Mouse (Mus musculus) fibroblast of lung, adult 2 months (primary cell): ENCODE measurements at regions not wholly inside any gene's neighbourhood (a gene's known extent, or its start where the extent isn't known, plus 50 kb on each side); places are given as distances from the start of the nearest gene placed in this dataset.

ENCODE experiments used
- DNase-seq: peaks from one replicate; pipeline ENCODE4 v3.0.0-alpha.2; 2011; ENCODE audit warnings: low read depth

- DNase-seq: no peak
These were observed 212.6 kb downstream of the Pik3r1 start for GRCm38 (mm10) chr13:101555371-101555874.

GRCm38 (mm10) chr13:101553131-101553549 is 214.9 kb downstream of the Pik3r1 start:
- no peak for DNase-seq

GRCm38 (mm10) chr13:101552451-101552850 is 215.6 kb downstream of the Pik3r1 start:
- DNase-seq: no peak

GRCm38 (mm10) chr13:101551068-101551467 is 216.9 kb downstream of the Pik3r1 start:
- no peak for DNase-seq

- no peak for DNase-seq
These were observed 217.5 kb downstream of the Pik3r1 start for GRCm38 (mm10) chr13:101550526-101550925.

GRCm38 (mm10) chr13:101547887-101548286 is 220.1 kb downstream of the Pik3r1 start:
- DNase-seq: no peak

- no peak for DNase-seq
These were observed 220.7 kb downstream of the Pik3r1 start for GRCm38 (mm10) chr13:101547365-101547764.

GRCm38 (mm10) chr13:101545344-101546181 is 222.5 kb downstream of the Pik3r1 start:
- DNase-seq: no peak

- DNase-seq: peak; percentile 70
These were observed 227.4 kb downstream of the Pik3r1 start for GRCm38 (mm10) chr13:101540391-101541191.

GRCm38 (mm10) chr13:101538110-101538509 is 229.9 kb downstream of the Pik3r1 start:
- DNase-seq: no peak

- DNase-seq: no peak
These were observed 232.0 kb downstream of the Pik3r1 start for GRCm38 (mm10) chr13:101536019-101536418.

GRCm38 (mm10) chr13:101535331-101535866 is 232.6 kb downstream of the Pik3r1 start:
- DNase-seq: no peak

- DNase-seq: no peak
These were observed 233.5 kb downstream of the Pik3r1 start for GRCm38 (mm10) chr13:101534490-101534889.

GRCm38 (mm10) chr13:101532913-101533312 is 235.1 kb downstream of the Pik3r1 start:
- DNase-seq: no peak

- DNase-seq: no peak
These were observed 240.3 kb downstream of the Pik3r1 start for GRCm38 (mm10) chr13:101527691-101528090.

- no peak for DNase-seq
These were observed 243.2 kb downstream of the Pik3r1 start for GRCm38 (mm10) chr13:101524781-101525180.

- peak; percentile 83 for DNase-seq
These were observed 243.8 kb downstream of the Pik3r1 start for GRCm38 (mm10) chr13:101524223-101524622.

- no peak for DNase-seq
These were observed 244.5 kb downstream of the Pik3r1 start for GRCm38 (mm10) chr13:101523492-101523891.

- no peak for DNase-seq
These were observed 245.4 kb downstream of the Pik3r1 start for GRCm38 (mm10) chr13:101522597-101522996.

- no peak for DNase-seq
These were observed 254.7 kb downstream of the Pik3r1 start for GRCm38 (mm10) chr13:101513354-101513753.

GRCm38 (mm10) chr13:101509946-101510345 is 258.1 kb downstream of the Pik3r1 start:
- no peak for DNase-seq

- DNase-seq: no peak
These were observed 259.7 kb downstream of the Pik3r1 start for GRCm38 (mm10) chr13:101508331-101508730.
